Mouse (Mus musculus) CH12.LX (cell line): Measurements from ENCODE around the gene Smox. TPM values are rescaled to one million over a fixed set of nuclear protein-coding genes. Genes with fewer than 3 reads are reported as not detected.

Source experiments
- DNase-seq: peaks from one replicate; pipeline ENCODE4 v3.0.0-alpha.2; 2013; ENCODE audit errors: extremely low read depth
- H3K27ac ChIP-seq: 2 replicates; pipeline ENCODE4 v1.5.1; 2012; ENCODE audit warnings: low read depth, mild to moderate bottlenecking, control low read depth, moderate library complexity; ENCODE audit not compliant: insufficient read depth
- H3K27me3 ChIP-seq: replicated peaks from 2 replicates; pipeline ENCODE3; 2012; ENCODE audit warnings: inconsistent platforms
- H3K36me3 ChIP-seq, 2 experiments: replicated peaks in 1 of 2; 2 replicates each; pipeline versions ENCODE3 to v1.6.1; 2012; ENCODE audit warnings: inconsistent platforms in 1 of 2, low read length in 1 of 2, mild to moderate bottlenecking in 1 of 2, mixed read lengths in 1 of 2, moderate library complexity in 1 of 2; ENCODE audit not compliant: control insufficient read depth in 1 of 2, insufficient read depth in 1 of 2
- H3K4me1 ChIP-seq, 2 experiments: 2 replicates each; pipeline ENCODE4 v1.6.1; 2012; ENCODE audit warnings: inconsistent platforms in 1 of 2, moderate library complexity in 1 of 2; ENCODE audit not compliant: insufficient read depth in 2 of 2, control insufficient read depth in 1 of 2
- H3K4me2 ChIP-seq: 2 replicates; pipeline ENCODE4 v1.6.1; 2012; ENCODE audit warnings: low read depth, mild to moderate bottlenecking, control low read depth; ENCODE audit not compliant: poor library complexity, insufficient read depth, severe bottlenecking
- H3K4me3 ChIP-seq, 3 experiments: fragments of 150-350 bp in 1 of 3; sonication (generic) in 1 of 3; replicated peaks in 1 of 3; 2 replicates each; pipeline versions ENCODE3 to v1.5.1; 2011 to 2012; ENCODE audit warnings: low read depth in 2 of 3, low read length in 2 of 3, mild to moderate bottlenecking in 2 of 3, moderate library complexity in 2 of 3, control low read depth in 1 of 3, improper control_type of control experiment in 1 of 3, inconsistent platforms in 1 of 3, mixed read lengths in 1 of 3; ENCODE audit not compliant: poor library complexity in 1 of 3
- H3K79me2 ChIP-seq: replicated peaks from 2 replicates; pipeline ENCODE4 v1.6.1; 2012; ENCODE audit warnings: mild to moderate bottlenecking, moderate library complexity; ENCODE audit not compliant: control insufficient read depth, poor library complexity, insufficient read depth, severe bottlenecking; ENCODE audit errors: extremely low read depth
- H3K9ac ChIP-seq: 2 replicates; pipeline ENCODE4 v1.6.1; 2012; ENCODE audit warnings: low read depth, mild to moderate bottlenecking, control low read depth, moderate library complexity; ENCODE audit not compliant: insufficient read depth
- H3K9me3 ChIP-seq: replicated peaks from 2 replicates; pipeline ENCODE3; 2012; ENCODE audit warnings: low read length, inconsistent platforms, mixed read lengths
- BHLHE40 ChIP-seq: IDR thresholded peaks from 2 replicates; pipeline ENCODE4 v1.6.1; 2011; ENCODE audit warnings: mild to moderate bottlenecking, low read depth, low read length, improper control_type of control experiment
- CHD1 ChIP-seq: IDR thresholded peaks from 2 replicates; pipeline ENCODE4 v1.6.1; 2012; ENCODE audit warnings: low read depth, low read length, improper control_type of control experiment, inconsistent platforms
- CTCF ChIP-seq, 2 experiments: IDR thresholded peaks in 1 of 2; conservative IDR thresholded peaks in 1 of 2; 2 replicates each; pipeline ENCODE4 v1.5.1; 2011 to 2012; ENCODE audit warnings: low read depth in 2 of 2, low read length in 2 of 2, improper control_type of control experiment in 1 of 2, inconsistent platforms in 1 of 2, mild to moderate bottlenecking in 1 of 2, moderate library complexity in 1 of 2
- ETS1 ChIP-seq: conservative IDR thresholded peaks from 2 replicates; pipeline ENCODE4 v1.6.1; 2012; ENCODE audit warnings: low read depth, mild to moderate bottlenecking, inconsistent platforms, low read length, improper control_type of control experiment, moderate library complexity
- HCFC1 ChIP-seq: IDR thresholded peaks from 2 replicates; pipeline ENCODE4 v1.6.1; 2012; ENCODE audit warnings: low read depth, mild to moderate bottlenecking, inconsistent platforms, low read length, improper control_type of control experiment
- IRF4 ChIP-seq: IDR thresholded peaks from 2 replicates; pipeline ENCODE4 v1.6.1; 2014; ENCODE audit warnings: low read depth, mild to moderate bottlenecking, inconsistent platforms, low read length, improper control_type of control experiment
- JUN ChIP-seq: IDR thresholded peaks from 2 replicates; pipeline ENCODE4 v1.6.1; 2011; ENCODE audit warnings: low read depth, mild to moderate bottlenecking, low read length, improper control_type of control experiment, moderate library complexity; ENCODE audit not compliant: insufficient read depth
- KAT2A ChIP-seq: IDR thresholded peaks from 2 replicates; pipeline ENCODE4 v1.6.1; 2012; ENCODE audit warnings: low read length, improper control_type of control experiment, inconsistent platforms; ENCODE audit not compliant: insufficient replicate concordance
- MAFK ChIP-seq: IDR thresholded peaks from 2 replicates; pipeline ENCODE4 v1.6.1; 2011; ENCODE audit warnings: low read length, improper control_type of control experiment; ENCODE audit not compliant: insufficient replicate concordance
- MAX ChIP-seq: IDR thresholded peaks from 2 replicates; pipeline ENCODE4 v1.6.1; 2011; ENCODE audit warnings: low read length, improper control_type of control experiment
- MEF2A ChIP-seq: IDR thresholded peaks from 2 replicates; pipeline ENCODE4 v1.6.1; 2014; ENCODE audit warnings: low read depth, mild to moderate bottlenecking, inconsistent platforms, low read length, improper control_type of control experiment, borderline replicate concordance
- RAD21 ChIP-seq: IDR thresholded peaks from 2 replicates; pipeline ENCODE4 v1.6.1; 2011; ENCODE audit warnings: low read depth, mild to moderate bottlenecking, low read length, improper control_type of control experiment, moderate library complexity
- SMC3 ChIP-seq: IDR thresholded peaks from 2 replicates; pipeline ENCODE4 v1.6.1; 2011; ENCODE audit warnings: low read depth, low read length, improper control_type of control experiment
- TBP ChIP-seq: conservative IDR thresholded peaks from 2 replicates; pipeline ENCODE4 v1.6.1; 2011; ENCODE audit warnings: low read depth, low read length, improper control_type of control experiment
- TCF12 ChIP-seq: IDR thresholded peaks from 2 replicates; pipeline ENCODE4 v1.6.1; 2014; ENCODE audit warnings: low read depth, mild to moderate bottlenecking, inconsistent platforms, low read length, improper control_type of control experiment
- ZC3H11A ChIP-seq: IDR thresholded peaks from 2 replicates; pipeline ENCODE4 v1.6.1; 2012; ENCODE audit warnings: low read depth, mild to moderate bottlenecking, inconsistent platforms, low read length, improper control_type of control experiment
- dilution Hi-C: fragments of 300-500 bp; cut with MboI; formaldehyde crosslinking; loops from 2 replicates; pipeline ENCODE4 v1.14.3; 2020; ENCODE audit warnings: low sequenced_read_pairs; ENCODE audit not compliant: extremely low pct_unique_long_range_greater_than_20kb, extremely low pct_ligation_motif_present
- in situ Hi-C: fragments of 300-500 bp; cut with MboI; formaldehyde crosslinking; loops from 3 replicates; pipeline ENCODE4 v1.14.3; 2019; ENCODE audit warnings: low sequenced_read_pairs, low pct_ligation_motif_present, low pct_unique_long_range_greater_than_20kb, mixed read lengths
- polyA plus RNA-seq: library from polyadenylated mRNA; unstranded; fragments of >175 nt; gene quantifications from 2 replicates; pipeline ENCODE4 v1.2.1, GENCODE M21; 2012; ENCODE audit warnings: low read depth; ENCODE audit not compliant: insufficient read length
- total RNA-seq, 2 experiments: library from RNA; depleted of rRNA; stranded (reverse); fragments of 300-350 nt in 1 of 2; fragments of >200 nt in 1 of 2; gene quantifications; 2 replicates each; pipeline ENCODE4 v1.2.3; 2012 to 2014

The Smox gene
- 4.2 and 7.6 TPM in 2 replicates for total RNA-seq (2012; rRNA removed)
- 4.1 and 4.4 TPM in 2 replicates for total RNA-seq (2014; rRNA removed)
- polyA plus RNA-seq: 3.3 and 4.0 TPM in 2 replicates

DNA sequence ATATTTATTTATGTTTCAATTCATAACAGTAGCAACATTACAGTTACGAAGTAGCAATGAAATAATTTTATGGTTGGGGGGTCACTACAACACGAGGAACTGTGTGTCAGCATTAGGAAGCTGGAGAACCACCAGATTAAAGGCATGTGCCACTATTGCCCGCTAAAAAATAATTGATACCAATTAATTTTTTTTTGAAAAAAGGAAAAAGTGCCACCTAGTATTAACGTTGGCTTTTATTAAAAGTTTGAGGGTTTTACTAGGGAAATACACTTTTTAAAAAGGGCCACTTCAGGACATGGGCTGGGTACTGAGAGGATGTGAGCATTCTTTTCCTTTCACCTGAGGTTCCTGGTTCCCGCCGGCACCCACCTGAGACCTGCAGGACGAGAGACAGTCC is at the start of gene Smox:
TSS of gene Smox (plus strand) at position 301 of the 400 bp plus-strand sequence.
- Histone ChIP-seq H3K79me2 (no peaks in the 10 kb centered on the region), H3K4me2 (peak within 1 kb of the TSS; percentile 92), H3K36me3 (no peaks in the 10 kb centered on the region), H3K27me3 (peaks cover 28% of the 10 kb centered on the region), H3K4me3 (peak within 1 kb of the TSS; percentile 32 to 81 (median 65)), H3K9me3 (no peaks in the 10 kb centered on the region), H3K27ac (no peak within 1 kb of the TSS)
- DNase-seq: no peak
- in situ Hi-C loops: no loop called here
- TF ChIP-seq IRF4 (no peak), MAX (no peak), HCFC1 (no peak), TBP (no peak)
- TF ChIP-seq, all 38 proteins: peak for 0
- H3K9ac ChIP-seq: peak within 1 kb of the TSS; percentile 71
- H3K4me1 ChIP-seq: peaks cover 3 to 16% of the 10 kb centered on the region in 2 experiments; a peak in 3 of 4 replicates
- dilution Hi-C loops: no loop called here

DNA sequence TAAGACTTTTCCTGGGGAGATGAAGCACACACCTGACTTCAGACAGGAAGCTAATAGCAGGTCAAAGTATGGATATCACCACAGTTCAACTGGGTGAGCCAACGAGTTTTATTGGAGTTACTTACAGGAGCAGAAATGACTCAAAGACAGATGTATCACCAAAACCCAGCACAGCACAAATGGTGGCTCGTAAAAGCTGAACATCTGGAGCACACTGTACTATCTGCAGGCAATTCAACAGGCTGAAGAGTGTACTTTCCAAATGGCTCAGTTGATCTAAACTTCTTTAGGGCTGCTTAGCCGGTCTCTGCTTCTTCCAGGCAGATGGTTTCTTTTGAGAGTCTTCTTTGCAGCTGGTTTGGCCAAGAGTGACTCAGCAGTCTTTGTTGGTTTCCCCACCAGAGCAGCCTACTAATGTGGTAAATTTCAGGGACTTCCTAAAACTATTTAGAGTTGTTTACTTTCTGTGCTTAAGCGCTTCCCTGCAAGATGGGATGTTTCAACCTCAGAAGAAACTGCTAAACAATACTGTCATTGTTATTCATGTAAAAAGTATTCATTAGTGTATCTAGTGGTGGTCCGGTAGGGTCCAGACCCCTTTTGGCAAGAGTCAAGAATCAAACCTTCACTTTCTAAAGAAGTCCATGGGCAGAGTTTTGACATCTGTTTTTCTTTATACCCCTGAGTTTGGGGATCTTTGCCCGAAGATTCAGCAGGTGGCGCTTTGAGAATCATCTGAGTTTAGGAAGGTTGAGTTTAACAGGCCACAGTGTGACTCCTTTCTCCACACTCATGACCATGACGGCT is 48.0 kb upstream of the Smox start:
- Histone ChIP-seq H3K36me3 (no peaks in the 10 kb centered on the region), H3K4me2 (peak overlapping the region; percentile 39), H3K9ac (peak overlapping the region; percentile 54), H3K27ac (peak overlapping the region; percentile 89), H3K27me3 (no peaks in the 10 kb centered on the region), H3K4me1 (peaks cover 17 to 26% of the 10 kb centered on the region in 2 experiments), H3K79me2 (no peaks in the 10 kb centered on the region), H3K9me3 (no peaks in the 10 kb centered on the region), H3K4me3 (peak overlapping the region in 2 of 3 experiments; percentile 9 to 30)
- TF ChIP-seq TCF12: peak; percentile 66; the same call in 1 of the 2 replicates
- 0 out of 2 replicates have a peak, but pooled peaks have one; percentile 54 for TF ChIP-seq TBP
- TF ChIP-seq BHLHE40: peak; percentile 4; the same call in 1 of the 2 replicates
- TF ChIP-seq RAD21: peak; percentile 4
- no peak for TF ChIP-seq KAT2A
- TF ChIP-seq ZC3H11A: no peak
- TF ChIP-seq ETS1: peak; percentile 58
- no peak; the same call in 1 of the 2 replicates for TF ChIP-seq JUN
- peak; percentile 26; the same call in 1 of the 2 replicates for TF ChIP-seq MEF2A
- peak in 1 of 2 experiments; percentile 56; a peak in 2 of 4 replicates for TF ChIP-seq CTCF (conservative IDR thresholded peaks at IDR 0.05 in 1 of 2, IDR thresholded peaks at IDR 0.05 in 1 of 2; ENCODE audit: low read depth in 2 of 2, low read length in 2 of 2)
- peak; percentile 49 for TF ChIP-seq SMC3
- TF ChIP-seq CHD1: peak; percentile 66; the same call in 1 of the 2 replicates
- peak; percentile 86; the same call in 1 of the 2 replicates for TF ChIP-seq MAFK
- dilution Hi-C loops (no loop called here), in situ Hi-C loops (no loop called here)
- peak; percentile 50 for DNase-seq
